Comparison of ENCODE assay signal across 22 mouse cellular contexts in the genomic region with DNA sequence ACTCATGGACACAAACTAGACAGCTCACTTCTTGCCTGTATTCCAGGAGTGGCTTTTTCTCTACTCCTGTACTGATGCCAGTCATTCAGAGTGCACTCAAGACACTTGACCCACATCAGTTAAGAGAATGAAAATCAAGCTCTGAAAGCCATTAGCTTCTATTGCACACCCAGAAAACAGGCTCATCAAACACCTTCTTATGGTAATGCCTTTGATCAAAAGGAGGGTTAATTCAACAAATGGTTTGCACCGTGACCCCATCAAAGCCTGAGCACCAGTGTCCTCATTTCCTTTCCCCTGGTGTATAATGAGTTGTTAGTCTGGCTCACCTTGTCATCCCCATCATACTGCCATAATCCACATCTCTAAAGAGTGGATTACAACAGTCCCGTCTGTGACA.
"Had no signal": no experiment of that assay in that cellular context is flagged by ENCODE, and none has a peak within 500 bp of the region (broad histone marks: within the 10 kb centered on the region; RNA-seq: fewer than 3 reads in every experiment).

No protein-coding gene starts in this region.

- H3K4me3 ChIP-seq: limb, embryonic 12.5 days; limb, embryonic 15.5 days; megakaryocyte, embryonic 14.5 days; midbrain, embryonic 10.5 days; midbrain, embryonic 15.5 days; myocyte; neural tube, embryonic 13.5 days; stomach, embryonic 15.5 days had no signal

- H3K9me3 ChIP-seq: limb, embryonic 12.5 days; limb, embryonic 15.5 days; midbrain, embryonic 15.5 days; neural tube, embryonic 13.5 days; stomach, embryonic 15.5 days had no signal

- H3K4me1 ChIP-seq: limb, embryonic 12.5 days; limb, embryonic 15.5 days; megakaryocyte, embryonic 14.5 days; stomach, embryonic 15.5 days had no signal

- H3K27ac ChIP-seq: limb, embryonic 12.5 days; limb, embryonic 15.5 days; liver, embryonic 14.5 days; midbrain, embryonic 10.5 days; midbrain, embryonic 15.5 days; neural tube, embryonic 13.5 days; stomach, embryonic 15.5 days had no signal

- DNase-seq: kidney, adult 8-10 months; kidney, postnatal 14 days; kidney, postnatal 4 days; left cerebral cortex, postnatal 4 days; liver, postnatal 0 days; lung, embryonic 14.5 days; lung, postnatal 36 days; retina, postnatal 1 day; right cerebral cortex, postnatal 25 days; spleen, adult 18-20 months; thymus, postnatal 25 days had no signal

- ATAC-seq: liver, postnatal 0 days; lung, postnatal 0 days; midbrain, embryonic 15.5 days had no signal

- H3K9ac ChIP-seq: limb, embryonic 12.5 days; limb, embryonic 15.5 days; liver, embryonic 14.5 days; liver, postnatal 0 days; lung, embryonic 14.5 days; midbrain, embryonic 15.5 days; neural tube, embryonic 13.5 days; stomach, embryonic 15.5 days had no signal

- H3K4me2 ChIP-seq: limb, embryonic 12.5 days; limb, embryonic 15.5 days; liver, embryonic 11.5 days; lung, embryonic 14.5 days; midbrain, embryonic 15.5 days; neural tube, embryonic 13.5 days; stomach, embryonic 15.5 days had no signal

- H3K27me3 ChIP-seq: limb, embryonic 12.5 days; limb, embryonic 15.5 days; megakaryocyte, embryonic 14.5 days; midbrain, embryonic 15.5 days; neural tube, embryonic 13.5 days; stomach, embryonic 15.5 days had no signal

- H3K36me3 ChIP-seq: limb, embryonic 12.5 days; limb, embryonic 15.5 days; midbrain, embryonic 10.5 days; midbrain, embryonic 15.5 days; neural tube, embryonic 13.5 days; stomach, embryonic 15.5 days had no signal
